Mouse (Mus musculus): Measurements from ENCODE around the gene Usp6nl.

DNA sequence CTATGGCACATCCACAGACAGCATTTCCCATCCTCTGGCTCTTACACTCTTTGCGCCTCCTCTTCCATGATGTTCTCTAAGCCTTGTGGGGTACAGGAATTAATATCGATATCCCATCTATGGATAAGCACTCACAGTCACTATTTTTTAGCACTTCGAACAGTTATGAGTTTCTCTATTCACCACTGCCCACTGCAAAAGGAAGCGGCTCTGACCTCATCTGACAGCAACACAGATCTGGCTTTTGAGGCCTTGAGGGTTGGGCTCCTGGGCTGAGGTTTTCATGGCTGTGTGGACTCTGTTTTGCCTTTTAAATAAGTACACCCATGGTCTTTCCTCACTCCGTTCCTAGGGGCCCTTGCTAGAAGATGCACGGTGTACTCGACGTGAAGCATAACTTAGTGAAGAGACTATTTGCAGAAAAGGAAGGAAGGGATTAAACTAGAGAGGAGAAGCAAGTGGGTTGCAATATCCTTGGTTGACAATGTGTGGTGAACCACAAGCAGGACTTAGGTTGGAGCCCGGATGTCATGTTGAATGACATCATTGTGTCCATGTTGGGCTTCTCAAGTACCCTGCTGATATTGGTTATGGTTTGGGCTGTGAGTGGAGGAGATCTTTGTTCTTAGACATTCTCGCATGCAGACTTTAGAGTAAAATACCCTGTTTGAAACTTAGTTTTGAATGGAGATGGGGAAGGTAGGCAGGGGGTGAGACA lies 43.5 kb upstream of the Usp6nl start:
- TF ChIP-seq GATA1 (IDR thresholded peaks at IDR 0.05; ENCODE audit: borderline replicate concordance, low read length): no peak
- no peak for TF ChIP-seq FLI1 (IDR thresholded peaks at IDR 0.05; ENCODE audit: low read length)
